Mouse (Mus musculus): ENCODE results near the gene Kcne2. TPM values are rescaled to one million over a fixed set of nuclear protein-coding genes. Genes with fewer than 3 reads are reported as not detected.

Gene Kcne2
- total and polyA plus RNA-seq, 3 experiments = not detected

DNA sequence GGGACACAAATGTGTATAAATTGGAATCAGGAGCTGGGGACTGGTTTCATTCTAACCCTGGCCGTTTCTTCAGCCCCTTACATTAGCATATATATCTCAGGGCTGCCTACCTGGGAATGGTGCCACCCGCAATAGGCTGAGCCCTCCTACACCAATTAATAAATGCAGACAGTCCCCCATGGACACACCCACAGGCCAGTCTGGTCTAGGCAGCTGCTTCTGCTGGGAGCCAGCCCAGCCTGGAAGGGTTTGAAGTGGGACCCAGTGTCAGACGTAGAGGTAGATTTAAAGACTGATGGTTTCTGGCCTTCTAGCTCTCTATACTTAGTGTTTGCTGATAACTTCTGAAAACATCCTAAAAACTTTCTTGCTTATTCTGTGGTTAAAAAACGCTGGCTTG lies 16.9 kb downstream of the Kcne2 start:
- DNase-seq = no peak

DNA sequence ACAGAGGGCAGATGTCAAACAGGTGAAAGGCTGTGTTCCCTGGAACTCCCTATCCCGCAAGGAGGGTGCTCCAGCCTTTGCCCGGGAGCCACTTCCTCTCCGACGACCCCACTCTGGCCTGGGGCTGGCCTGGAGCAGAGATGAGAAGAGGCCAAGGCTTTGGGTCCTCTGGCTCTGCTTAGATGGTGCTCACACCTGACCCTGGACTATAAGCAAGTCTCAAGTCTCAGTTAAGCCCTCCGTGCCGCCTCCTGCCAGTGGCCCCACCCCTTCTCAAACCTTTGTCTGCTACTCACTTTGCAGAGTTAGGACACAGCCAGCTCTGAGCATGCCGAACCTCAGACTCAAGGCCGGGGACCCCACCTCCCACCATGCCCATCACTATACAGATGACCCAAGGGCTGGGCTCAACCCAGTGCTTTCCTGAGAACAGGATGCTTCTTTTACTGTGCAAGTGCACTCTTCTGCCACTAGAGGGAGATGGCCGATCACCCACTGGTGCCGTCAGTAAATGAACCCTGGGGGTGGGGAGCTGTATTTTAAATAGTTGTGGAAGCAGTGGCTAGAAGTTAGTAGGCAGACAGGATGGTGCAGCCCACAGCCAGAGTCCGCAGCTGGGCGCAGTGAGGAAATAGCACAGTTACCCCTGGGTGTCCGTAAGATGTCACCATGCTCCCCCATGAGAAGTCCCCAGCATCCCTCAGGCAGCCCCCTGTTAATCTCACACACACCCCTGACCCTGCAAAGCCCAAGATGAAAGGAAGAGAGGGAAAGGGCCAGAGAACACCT lies 22.0 kb downstream of the Kcne2 start:
- peak; percentile 42 for DNase-seq

DNA sequence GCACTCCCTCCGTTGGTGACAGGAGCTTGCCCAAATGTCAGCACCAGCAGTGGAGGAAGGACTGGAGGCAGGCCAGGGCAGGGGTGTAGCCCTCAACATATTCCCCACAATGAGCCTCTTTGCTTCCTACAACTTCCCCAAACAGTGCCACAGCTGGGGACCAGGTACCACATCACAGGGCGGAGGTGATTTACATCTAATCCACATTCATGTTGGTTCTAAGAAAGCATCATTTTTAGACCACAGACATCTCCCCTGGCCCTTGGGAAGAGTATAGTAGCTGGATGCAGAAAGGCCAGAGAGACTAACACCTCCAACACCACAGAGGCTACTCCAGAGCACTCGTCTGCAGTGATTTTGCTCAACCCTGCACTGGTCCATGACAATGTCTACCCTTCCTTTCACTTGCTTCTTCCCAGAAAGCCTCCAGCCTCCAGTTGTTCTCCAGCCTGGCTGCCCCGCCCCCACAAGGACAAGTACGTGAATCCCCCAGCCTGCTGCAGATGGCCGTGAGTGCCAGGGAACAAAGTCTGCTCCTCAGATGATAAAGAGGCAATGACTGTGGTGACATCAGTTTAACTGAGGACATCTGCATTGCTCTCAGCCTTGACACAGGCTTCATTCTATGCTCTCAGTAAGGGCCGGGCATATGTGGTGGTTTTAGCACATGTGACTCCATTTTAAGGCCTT lies 24.0 kb downstream of the Kcne2 start:
- peak; percentile 56 for DNase-seq

- DNase-seq = no peak
Measured at GRCm38 (mm10) chr16:92319353-92320109, 27.3 kb downstream of the Kcne2 start.

DNA sequence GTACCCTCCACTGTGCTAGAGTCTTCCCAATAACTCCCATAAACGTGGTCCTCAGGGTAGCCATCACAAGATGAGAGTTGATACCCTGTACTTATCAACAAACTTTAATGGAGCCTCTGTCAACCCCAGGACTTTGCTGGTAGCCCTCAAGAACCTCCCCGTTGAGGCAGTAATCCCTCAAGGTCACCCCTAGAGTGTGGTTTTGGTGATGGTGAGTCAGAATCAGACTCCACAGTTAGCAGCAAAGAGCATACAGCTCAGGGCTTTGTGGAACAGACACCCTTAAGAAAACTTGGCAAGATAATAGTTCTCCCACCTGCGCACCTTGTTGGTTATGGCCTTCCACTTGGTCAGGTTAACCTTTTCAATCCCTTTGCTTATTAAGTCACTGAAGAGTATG lies 28.2 kb downstream of the Kcne2 start:
- DNase-seq = peak; percentile 43

GRCm38 (mm10) chr16:92321341-92321740 lies 29.2 kb downstream of the Kcne2 start, which contains the start of gene Fam243:
TSS of gene Fam243 (minus strand) at chr16:92321441.
- DNase-seq = no peak

- no peak for DNase-seq
Measured at GRCm38 (mm10) chr16:92324309-92325061, 32.3 kb downstream of the Kcne2 start.

DNA sequence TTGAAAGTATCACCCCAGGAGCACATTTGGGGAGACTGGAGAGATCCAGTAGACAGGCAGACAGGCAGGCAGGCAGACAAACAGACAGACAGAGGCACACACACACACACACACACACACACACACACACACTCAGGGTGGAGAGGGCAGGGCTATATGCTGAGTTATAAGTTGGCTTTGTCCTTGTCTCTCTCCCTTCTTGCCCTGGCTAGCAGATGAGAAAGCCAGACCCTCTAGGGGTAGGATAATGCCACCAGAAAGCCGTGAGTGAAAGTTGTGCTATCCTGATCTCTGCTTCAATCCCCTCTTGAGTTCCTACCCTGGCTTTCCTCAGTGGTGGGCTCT lies 32.8 kb downstream of the Kcne2 start:
- no peak for DNase-seq

GRCm38 (mm10) chr16:92327911-92328310 lies 35.7 kb downstream of the Kcne2 start:
- DNase-seq = no peak

- DNase-seq = no peak
Measured at GRCm38 (mm10) chr16:92330966-92331365, 38.8 kb downstream of the Kcne2 start.

- DNase-seq = no peak
Measured at GRCm38 (mm10) chr16:92334600-92334999, 42.4 kb downstream of the Kcne2 start.

DNA sequence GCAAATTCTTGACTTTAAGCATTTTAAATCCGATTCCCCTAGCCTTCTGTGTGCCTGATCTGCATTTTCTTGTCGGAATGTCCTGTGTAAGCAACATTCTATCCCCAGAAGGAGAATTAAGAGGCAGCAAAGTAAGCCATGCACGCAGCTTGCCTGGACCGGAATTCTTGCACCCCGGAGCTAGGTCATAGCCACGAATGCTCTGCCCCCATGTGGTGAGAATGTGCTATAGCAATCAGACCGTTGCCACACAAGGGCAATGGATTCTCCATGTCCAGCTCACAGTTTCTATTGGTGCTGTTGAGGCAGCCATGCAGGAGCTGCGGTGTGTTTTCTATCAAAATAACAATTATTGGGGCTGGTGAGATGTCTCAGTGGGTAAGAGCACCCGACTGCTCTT lies 44.1 kb downstream of the Kcne2 start:
- DNase-seq = peak; percentile 81

- DNase-seq = peak; percentile 68
Measured at GRCm38 (mm10) chr16:92340612-92341511, 48.7 kb downstream of the Kcne2 start.

GRCm38 (mm10) chr16:92345177-92345576 lies 53.0 kb downstream of the Kcne2 start:
- peak; percentile 82 for DNase-seq

DNA sequence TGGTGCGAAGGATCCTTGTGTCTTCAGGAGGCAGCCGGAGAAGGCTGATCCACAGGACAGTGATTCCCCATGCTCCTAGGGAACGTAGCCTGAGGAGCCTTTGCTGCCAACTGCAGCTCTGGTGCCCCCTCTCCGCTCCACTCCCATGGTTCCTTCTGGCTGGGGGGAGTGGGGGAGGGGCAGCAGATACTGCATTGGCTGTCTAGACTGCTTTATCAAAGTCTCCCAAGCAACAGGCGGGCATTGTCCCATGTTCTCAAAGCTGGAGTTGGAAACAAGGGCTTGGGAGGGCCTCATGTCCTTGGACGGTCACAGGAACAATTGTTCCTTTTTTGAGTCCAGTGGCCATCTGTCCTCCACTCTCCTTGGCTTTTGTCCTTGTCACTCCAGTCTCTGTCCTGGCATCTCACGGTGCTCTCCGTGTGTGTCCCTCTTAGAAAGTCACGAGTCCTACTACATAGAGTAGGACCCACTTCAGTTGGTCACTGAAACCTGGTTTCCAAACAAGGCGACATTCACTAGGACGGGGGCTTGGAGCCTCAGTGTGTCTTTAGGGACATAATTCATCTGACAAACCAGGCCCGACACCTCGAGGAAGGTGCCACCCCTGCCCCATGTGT lies 54.2 kb downstream of the Kcne2 start:
- DNase-seq = peak; percentile 16

Other genes starting within 250 kb of the Kcne2 start
- 10 to 100 TPM; 94.1 to 98.5 TPM for gene Mrps6, start 234.1 kb upstream of the Kcne2 start, total RNA-seq (2021)
- 26.7 and 26.8 TPM in 2 replicates for gene Mrps6, start 234.1 kb upstream of the Kcne2 start, polyA plus RNA-seq (2012; rRNA removed)
- not detected for gene Gm49711, start 234.1 kb upstream of the Kcne2 start, total RNA-seq (2021)
- gene Gm49711, start 234.1 kb upstream of the Kcne2 start, polyA plus RNA-seq (2012; rRNA removed) = 7.5 and 8.0 TPM in 2 replicates
- gene Slc5a3, start 234.1 kb upstream of the Kcne2 start, total RNA-seq (2021) = 10 to 100 TPM; 23.6 to 46.6 TPM
- gene Slc5a3, start 234.1 kb upstream of the Kcne2 start, polyA plus RNA-seq (2012; rRNA removed) = 1.5 and 2.6 TPM in 2 replicates
- gene Smim11, start 8.9 kb downstream of the Kcne2 start, total RNA-seq (2021) = 10 to 100 TPM; 69.5 to 72.8 TPM
- gene Smim11, start 8.9 kb downstream of the Kcne2 start, polyA plus RNA-seq (2012; rRNA removed) = 75.0 and 78.7 TPM in 2 replicates
- not detected for gene Fam243, start 29.1 kb downstream of the Kcne2 start, total RNA-seq (2021)
- not detected in 2 replicates for gene Fam243, start 29.1 kb downstream of the Kcne2 start, polyA plus RNA-seq (2012; rRNA removed)
- gene Kcne1, start 67.1 kb downstream of the Kcne2 start, total RNA-seq (2021) = under 1 TPM in 1 of 2 experiments, not detected in 1; 0.17 TPM
- 0.41 TPM in 1 of 2 replicates, not detected in the other for gene Kcne1, start 67.1 kb downstream of the Kcne2 start, polyA plus RNA-seq (2012; rRNA removed)
- 10 to 100 TPM; 15.8 to 23.2 TPM for gene Rcan1, start 178.5 kb downstream of the Kcne2 start, total RNA-seq (2021)
- 4.7 and 5.4 TPM in 2 replicates for gene Rcan1, start 178.5 kb downstream of the Kcne2 start, polyA plus RNA-seq (2012; rRNA removed)
- gene Clic6, start 193.3 kb downstream of the Kcne2 start, total RNA-seq (2021) = under 1 TPM in 1 of 2 experiments, not detected in 1; 0.55 TPM
- 0.08 and 0.21 TPM in 2 replicates for gene Clic6, start 193.3 kb downstream of the Kcne2 start, polyA plus RNA-seq (2012; rRNA removed)

Measured in adrenal gland, adult 2 months (tissue).